Mouse (Mus musculus): Measurements from ENCODE around the gene Mdk. TPM values are rescaled to one million over a fixed set of nuclear protein-coding genes. Genes with fewer than 3 reads are reported as not detected.

The Mdk gene
- polyA plus RNA-seq, 1 experiment, result 198 TPM

- no peak for TF ChIP-seq CTCF (IDR thresholded peaks at IDR 0.05; ENCODE audit: borderline replicate concordance, extremely low read depth, insufficient read depth, insufficient read length)
- no peak for TF ChIP-seq POLR2A (IDR thresholded peaks at IDR 0.05; ENCODE audit: borderline replicate concordance, extremely low read depth, insufficient read depth, insufficient read length, poor library complexity, severe bottlenecking)
- no peak for DNase-seq (ENCODE audit: low read depth)
Measured at GRCm38 (mm10) chr2:91966367-91966766, 34.3 kb upstream of the Mdk start.

GRCm38 (mm10) chr2:91965417-91965816 is 33.3 kb upstream of the Mdk start:
- TF ChIP-seq POLR2A (IDR thresholded peaks at IDR 0.05; ENCODE audit: borderline replicate concordance, extremely low read depth, insufficient read depth, insufficient read length, poor library complexity, severe bottlenecking) (no peak), CTCF (IDR thresholded peaks at IDR 0.05; ENCODE audit: borderline replicate concordance, extremely low read depth, insufficient read depth, insufficient read length) (no peak)
- no peak for DNase-seq (ENCODE audit: low read depth)

GRCm38 (mm10) chr2:91964610-91965204 is 32.6 kb upstream of the Mdk start:
- TF ChIP-seq POLR2A (IDR thresholded peaks at IDR 0.05; ENCODE audit: borderline replicate concordance, extremely low read depth, insufficient read depth, insufficient read length, poor library complexity, severe bottlenecking), result no peak
- no peak for TF ChIP-seq CTCF (IDR thresholded peaks at IDR 0.05; ENCODE audit: borderline replicate concordance, extremely low read depth, insufficient read depth, insufficient read length)
- no peak for DNase-seq (ENCODE audit: low read depth)

- peak; percentile 90 for TF ChIP-seq CTCF (IDR thresholded peaks at IDR 0.05; ENCODE audit: borderline replicate concordance, extremely low read depth, insufficient read depth, insufficient read length)
- TF ChIP-seq POLR2A (IDR thresholded peaks at IDR 0.05; ENCODE audit: borderline replicate concordance, extremely low read depth, insufficient read depth, insufficient read length, poor library complexity, severe bottlenecking), result peak; percentile 93
- DNase-seq (ENCODE audit: low read depth), result peak; percentile 96
Measured at GRCm38 (mm10) chr2:91963443-91963932, 31.4 kb upstream of the Mdk start.

GRCm38 (mm10) chr2:91962864-91963401 is 30.8 kb upstream of the Mdk start:
- TF ChIP-seq POLR2A (IDR thresholded peaks at IDR 0.05; ENCODE audit: borderline replicate concordance, extremely low read depth, insufficient read depth, insufficient read length, poor library complexity, severe bottlenecking) (no peak), CTCF (IDR thresholded peaks at IDR 0.05; ENCODE audit: borderline replicate concordance, extremely low read depth, insufficient read depth, insufficient read length) (no peak)
- DNase-seq (ENCODE audit: low read depth), result no peak

DNA sequence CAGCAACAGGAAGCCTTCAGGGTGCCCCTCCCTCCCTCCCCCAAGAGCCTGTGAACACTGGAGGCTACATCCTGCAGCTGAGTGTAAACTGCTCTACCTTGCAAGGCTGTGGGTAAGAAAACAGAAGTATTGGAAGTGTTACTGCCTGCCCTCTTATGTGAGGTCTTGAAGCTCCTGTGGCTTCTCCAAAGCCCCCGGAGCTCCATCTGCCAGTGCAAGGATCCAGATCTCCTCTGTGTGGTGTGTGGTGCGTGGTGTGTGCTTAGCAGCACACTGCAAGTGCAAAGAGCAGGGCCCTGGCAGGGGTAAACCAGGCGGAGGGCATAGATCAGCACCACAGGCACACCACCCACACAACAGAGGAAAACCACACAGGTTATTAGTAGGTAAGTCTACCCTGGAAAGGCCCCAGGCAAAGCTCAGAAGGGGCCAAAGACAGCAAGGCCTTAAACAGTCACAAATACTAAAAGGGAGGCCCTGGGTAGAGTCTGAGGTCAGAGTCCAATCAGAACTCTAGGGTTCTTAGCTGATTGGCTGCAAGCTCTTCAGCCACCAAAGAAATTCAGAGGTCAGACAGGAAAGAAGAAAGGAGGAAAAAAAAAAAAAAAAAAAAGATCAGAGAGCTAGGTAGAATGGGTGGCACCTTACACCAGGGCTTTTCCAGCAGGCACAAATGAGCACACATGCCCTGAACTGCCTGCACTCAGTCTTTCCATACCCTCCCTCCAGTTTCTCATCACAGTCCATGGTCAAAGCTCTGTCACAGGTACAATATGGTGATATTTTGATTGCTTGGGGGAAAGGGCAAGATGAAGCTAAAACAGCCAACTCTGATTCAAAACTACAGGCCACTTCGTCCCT is 30.0 kb upstream of the Mdk start:
- no peak for DNase-seq (ENCODE audit: low read depth)
- TF ChIP-seq POLR2A (IDR thresholded peaks at IDR 0.05; ENCODE audit: borderline replicate concordance, extremely low read depth, insufficient read depth, insufficient read length, poor library complexity, severe bottlenecking) (no peak), CTCF (IDR thresholded peaks at IDR 0.05; ENCODE audit: borderline replicate concordance, extremely low read depth, insufficient read depth, insufficient read length) (no peak)

GRCm38 (mm10) chr2:91960459-91960858 is 28.4 kb upstream of the Mdk start:
- no peak for TF ChIP-seq POLR2A (IDR thresholded peaks at IDR 0.05; ENCODE audit: borderline replicate concordance, extremely low read depth, insufficient read depth, insufficient read length, poor library complexity, severe bottlenecking)
- TF ChIP-seq CTCF (IDR thresholded peaks at IDR 0.05; ENCODE audit: borderline replicate concordance, extremely low read depth, insufficient read depth, insufficient read length), result no peak
- no peak for DNase-seq (ENCODE audit: low read depth)

GRCm38 (mm10) chr2:91959544-91960410 is 27.7 kb upstream of the Mdk start:
- DNase-seq (ENCODE audit: low read depth), result no peak
- TF ChIP-seq CTCF (IDR thresholded peaks at IDR 0.05; ENCODE audit: borderline replicate concordance, extremely low read depth, insufficient read depth, insufficient read length) (no peak), POLR2A (IDR thresholded peaks at IDR 0.05; ENCODE audit: borderline replicate concordance, extremely low read depth, insufficient read depth, insufficient read length, poor library complexity, severe bottlenecking) (no peak)

DNA sequence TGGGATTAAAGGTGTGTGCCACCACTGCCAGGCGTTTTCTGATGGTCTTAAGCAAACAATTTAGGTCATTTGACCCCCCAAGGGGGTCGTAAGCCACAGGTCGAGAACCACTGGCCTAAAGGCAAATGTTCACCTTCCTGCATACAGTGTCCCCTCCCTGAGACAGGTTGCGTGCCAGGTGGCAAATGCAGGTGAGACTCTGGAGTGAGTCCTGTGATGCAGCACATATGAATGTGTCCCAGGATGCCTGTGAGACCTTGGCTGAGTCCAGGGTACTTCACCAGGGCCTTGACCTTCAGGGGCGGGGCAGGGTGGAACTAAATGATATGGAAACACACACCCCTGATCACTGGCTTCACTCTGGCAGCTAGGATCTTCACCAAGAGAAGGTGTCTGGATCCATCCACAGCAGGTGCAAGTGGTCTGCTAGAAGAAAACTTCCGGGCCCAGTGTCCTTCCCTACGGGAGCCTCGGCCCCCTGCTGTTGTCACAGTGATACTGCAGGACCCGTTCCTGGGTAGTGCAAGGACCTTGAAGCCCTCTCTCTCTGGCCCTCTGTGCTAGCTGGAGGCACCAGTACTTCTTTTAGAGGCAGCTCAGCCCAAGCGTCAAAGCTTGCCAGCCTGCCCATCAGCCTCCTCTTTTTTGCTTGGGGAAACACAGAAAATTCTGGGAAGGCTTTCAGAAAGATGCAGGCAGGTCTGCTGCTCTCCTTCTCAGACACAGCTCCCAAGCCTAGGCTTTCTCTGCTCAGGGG is 26.8 kb upstream of the Mdk start:
- peak; percentile 78 for TF ChIP-seq CTCF (IDR thresholded peaks at IDR 0.05; ENCODE audit: borderline replicate concordance, extremely low read depth, insufficient read depth, insufficient read length)
- TF ChIP-seq POLR2A (IDR thresholded peaks at IDR 0.05; ENCODE audit: borderline replicate concordance, extremely low read depth, insufficient read depth, insufficient read length, poor library complexity, severe bottlenecking), result no peak
- DNase-seq (ENCODE audit: low read depth), result peak; percentile 61

- no peak for DNase-seq (ENCODE audit: low read depth)
- TF ChIP-seq POLR2A (IDR thresholded peaks at IDR 0.05; ENCODE audit: borderline replicate concordance, extremely low read depth, insufficient read depth, insufficient read length, poor library complexity, severe bottlenecking) (no peak), CTCF (IDR thresholded peaks at IDR 0.05; ENCODE audit: borderline replicate concordance, extremely low read depth, insufficient read depth, insufficient read length) (no peak)
Measured at GRCm38 (mm10) chr2:91958049-91958448, 26.0 kb upstream of the Mdk start.
